8 mouse cellular contexts compared by ENCODE assay signal in the genomic region with DNA sequence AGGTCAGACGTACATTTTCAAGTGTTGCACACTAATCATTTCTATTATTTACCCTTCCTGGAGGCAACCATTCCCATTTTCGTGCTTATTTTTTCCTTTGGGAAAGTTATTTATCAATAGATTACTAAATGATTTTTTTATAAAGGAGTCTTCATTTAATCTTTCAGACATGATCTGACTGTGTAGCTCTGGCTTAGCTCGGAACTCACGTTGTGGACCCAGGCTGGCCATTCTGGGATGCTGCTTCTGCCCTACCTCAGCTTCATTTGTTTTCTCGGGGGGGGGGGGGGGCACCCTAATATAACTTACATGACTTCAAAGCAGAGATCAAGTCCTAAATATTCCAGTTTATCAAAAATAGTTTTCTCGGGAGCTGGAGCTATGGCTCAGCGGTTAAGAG. TPM values are rescaled to one million over a fixed set of nuclear protein-coding genes. Genes with fewer than 3 reads are reported as not detected.
DNase-seq lines count a peak whose midpoint lies in the region; ATAC-seq and TF ChIP-seq lines count a peak whose summit lies in the region.
"Had no signal": no experiment of that assay in that cellular context is flagged by ENCODE, and none has a peak within 500 bp of the region (broad histone marks: within the 10 kb centered on the region; RNA-seq: fewer than 3 reads in every experiment).

No protein-coding gene starts in this region.

- no peaks in the 10 kb centered on the region for H3K4me1 ChIP-seq in lung, adult 2 months (ENCODE audit: control insufficient read depth, insufficient read depth, low read length)
- 0 out of 2 replicates have a peak, but pooled peaks cover 2% of the 10 kb centered on the region for H3K4me1 ChIP-seq in embryonic facial prominence, embryonic 12.5 days
- no peaks in the 10 kb centered on the region for H3K4me1 ChIP-seq in hindbrain, postnatal 0 days (ENCODE audit: insufficient read depth, low read length)
- peaks cover 14% of the 10 kb centered on the region; the same call in 1 of the 2 replicates for H3K4me1 ChIP-seq in neural tube, embryonic 12.5 days

- H3K4me3 ChIP-seq in lung, adult 2 months (replicated peaks; ENCODE audit: extremely low read depth, low read depth, low read length): peak overlapping the region; percentile 57
- H3K4me3 ChIP-seq in embryonic facial prominence, embryonic 12.5 days: peak overlapping the region; percentile 96
- H3K4me3 ChIP-seq in hindbrain, postnatal 0 days (ENCODE audit: low read length): peak overlapping the region; percentile 99
- H3K4me3 ChIP-seq in neural tube, embryonic 12.5 days: peak overlapping the region; percentile 93; the same call in 1 of the 2 replicates

- H3K27me3 ChIP-seq in embryonic facial prominence, embryonic 12.5 days: no peaks in the 10 kb centered on the region
- H3K27me3 ChIP-seq in hindbrain, postnatal 0 days (ENCODE audit: insufficient read depth, low read length): no peaks in the 10 kb centered on the region
- no peaks in the 10 kb centered on the region for H3K27me3 ChIP-seq in neural tube, embryonic 12.5 days (replicated peaks)

- TF ChIP-seq POLR2A in lung, adult 2 months (IDR thresholded peaks at IDR 0.05; ENCODE audit: borderline replicate concordance, extremely low read depth, low read depth, low read length): no peak

- no peak for DNase-seq in lung, adult 2 months
- no peak for DNase-seq in lung, postnatal 36 days
- peak; percentile 10 for DNase-seq in hindbrain, postnatal 0 days (ENCODE audit: low spot score)
- DNase-seq in thymus, postnatal 4 days: no peak
- DNase-seq in c-Kit-positive CD71-positive TER-119-positive erythroid progenitor cells, embryonic 14.5 days (ENCODE audit: low spot score): no peak

- H3K36me3 ChIP-seq in embryonic facial prominence, embryonic 12.5 days: peaks cover 31% of the 10 kb centered on the region
- peaks cover 23% of the 10 kb centered on the region; the same call in 1 of the 2 replicates for H3K36me3 ChIP-seq in hindbrain, postnatal 0 days (ENCODE audit: insufficient read depth, low read length)
- peaks cover 30% of the 10 kb centered on the region for H3K36me3 ChIP-seq in neural tube, embryonic 12.5 days

- no peaks in the 10 kb centered on the region for H3K9me3 ChIP-seq in embryonic facial prominence, embryonic 12.5 days
- H3K9me3 ChIP-seq in hindbrain, postnatal 0 days (ENCODE audit: low read length): no peaks in the 10 kb centered on the region
- H3K9me3 ChIP-seq in neural tube, embryonic 12.5 days: no peaks in the 10 kb centered on the region

- no peak for ATAC-seq in embryonic facial prominence, embryonic 12.5 days (ENCODE audit: insufficient number of reproducible peaks, insufficient read depth, low FRiP score, low TSS enrichment)
- peak; percentile 60 for ATAC-seq in hindbrain, postnatal 0 days
- peak; percentile 63; the same call in 1 of the 2 replicates for ATAC-seq in neural tube, embryonic 12.5 days (ENCODE audit: low FRiP score, low read depth)

- peak overlapping the region; percentile 76 for H3K4me2 ChIP-seq in embryonic facial prominence, embryonic 12.5 days (replicated peaks)
- H3K4me2 ChIP-seq in hindbrain, postnatal 0 days (ENCODE audit: low read depth, low read length): peak overlapping the region; percentile 55
- H3K4me2 ChIP-seq in neural tube, embryonic 12.5 days (replicated peaks): peak overlapping the region; percentile 73

- no peak for TF ChIP-seq CTCF in lung, adult 2 months (IDR thresholded peaks at IDR 0.05; ENCODE audit: insufficient read depth, low read length)
- no peak for TF ChIP-seq CTCF in hindbrain, postnatal 0 days (IDR thresholded peaks at IDR 0.05; ENCODE audit: low read depth)

- whole genome bisulfite sequencing in lung, adult 2 months: 4% methylated on average over 7 of the region's 7 CpGs
- WGBS in embryonic facial prominence, embryonic 12.5 days: 7% methylated on average over 7 of the region's 7 CpGs
- WGBS in hindbrain, postnatal 0 days: 8% methylated on average over 7 of the region's 7 CpGs
- WGBS in neural tube, embryonic 12.5 days: 8% methylated on average over 7 of the region's 7 CpGs

- peak overlapping the region; percentile 86 for H3K27ac ChIP-seq in embryonic facial prominence, embryonic 12.5 days
- H3K27ac ChIP-seq in hindbrain, postnatal 0 days: peak overlapping the region; percentile 69
- H3K27ac ChIP-seq in neural tube, embryonic 12.5 days: no peak overlapping the region; the same call in 1 of the 2 replicates

- peak overlapping the region; percentile 25; the same call in 1 of the 2 replicates for H3K9ac ChIP-seq in embryonic facial prominence, embryonic 12.5 days
- H3K9ac ChIP-seq in hindbrain, postnatal 0 days (replicated peaks; ENCODE audit: low read length): peak overlapping the region; percentile 41
- 0 out of 2 replicates have a peak overlapping the region, but pooled peaks have one; percentile 40 for H3K9ac ChIP-seq in neural tube, embryonic 12.5 days

RNA-seq across cellular contexts. Expression of a gene that starts 0.5 kb away (rescaled TPM):
- polyA plus RNA-seq in lung, adult 2 months (2012; rRNA removed): 36.0 and 56.1 TPM in 2 replicates
- 251 and 257 TPM in 2 replicates for polyA plus RNA-seq in embryonic facial prominence, embryonic 12.5 days (2016; fragmentation: Nextera tagmentation; extraction: Ambion mirVana)
- total RNA-seq in hindbrain, postnatal 0 days (2014; rRNA removed): 234 and 266 TPM in 2 replicates
- 216 and 219 TPM in 2 replicates for polyA plus RNA-seq in hindbrain, postnatal 0 days (2015; fragmentation: Nextera tagmentation; extraction: Ambion mirVana)
- polyA plus RNA-seq in neural tube, embryonic 12.5 days (2016; fragmentation: Nextera tagmentation; extraction: Ambion mirVana): 265 and 280 TPM in 2 replicates

RNA-seq across cellular contexts. Expression of a gene that starts 18.9 kb away (rescaled TPM):
- polyA plus RNA-seq in lung, adult 2 months (2012; rRNA removed): 1.1 and 2.4 TPM in 2 replicates
- polyA plus RNA-seq in embryonic facial prominence, embryonic 12.5 days (2016; fragmentation: Nextera tagmentation; extraction: Ambion mirVana): not detected in 2 replicates
- 0.16 TPM in 1 of 2 replicates, not detected in the other for total RNA-seq in hindbrain, postnatal 0 days (2014; rRNA removed)
- polyA plus RNA-seq in hindbrain, postnatal 0 days (2015; fragmentation: Nextera tagmentation; extraction: Ambion mirVana): not detected in 2 replicates
- 0.14 TPM in 1 of 2 replicates, not detected in the other for polyA plus RNA-seq in neural tube, embryonic 12.5 days (2016; fragmentation: Nextera tagmentation; extraction: Ambion mirVana)
- total RNA-seq: adrenal gland, postnatal 36 days had no signal
